In the genomic region with DNA sequence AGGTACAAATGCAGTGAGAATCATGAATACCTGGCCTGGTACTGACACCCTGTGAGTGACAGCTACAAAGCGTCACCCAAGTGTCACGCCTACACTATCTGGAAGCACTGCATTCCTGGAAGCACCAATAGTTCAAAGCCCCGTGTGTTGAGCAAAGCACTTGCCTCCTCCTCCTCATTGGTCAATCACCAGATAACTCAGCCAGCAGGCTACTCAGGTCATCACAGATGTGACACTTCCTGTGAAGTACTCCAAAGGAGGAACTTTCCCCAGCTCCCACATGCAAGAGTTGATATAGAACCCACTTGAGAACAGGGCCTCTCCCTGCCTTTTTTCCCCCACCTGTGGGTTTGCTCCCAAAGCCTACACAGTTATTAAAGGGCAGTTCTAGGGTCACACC, we compare ENCODE assay signal across 9 mouse cellular contexts. TPM values are rescaled to one million over a fixed set of nuclear protein-coding genes. Genes with fewer than 3 reads are reported as not detected.
DNase-seq lines count a peak whose midpoint lies in the region; ATAC-seq and TF ChIP-seq lines count a peak whose summit lies in the region.
"Had no signal": no experiment of that assay in that cellular context is flagged by ENCODE, and none has a peak within 500 bp of the region (broad histone marks: within the 10 kb centered on the region; RNA-seq: fewer than 3 reads in every experiment).

No protein-coding gene starts in this region.

- H3K36me3 ChIP-seq in heart, embryonic 12.5 days, result peaks cover 47% of the 10 kb centered on the region
- peaks cover 50% of the 10 kb centered on the region for H3K36me3 ChIP-seq in embryonic facial prominence, embryonic 13.5 days
- H3K36me3 ChIP-seq in limb, embryonic 11.5 days (ENCODE audit: control insufficient read depth, insufficient read depth, low read length), result peaks cover 43% of the 10 kb centered on the region
- H3K36me3 ChIP-seq in myocyte (ENCODE audit: control insufficient read depth, insufficient read depth), result peaks cover 26% of the 10 kb centered on the region

- no peaks in the 10 kb centered on the region for H3K9me3 ChIP-seq in heart, embryonic 12.5 days (replicated peaks)
- H3K9me3 ChIP-seq in embryonic facial prominence, embryonic 13.5 days, result no peaks in the 10 kb centered on the region
- no peaks in the 10 kb centered on the region for H3K9me3 ChIP-seq in limb, embryonic 11.5 days (ENCODE audit: control insufficient read depth, low read length)

- H3K4me3 ChIP-seq in heart, embryonic 12.5 days, result peak overlapping the region; percentile 95
- H3K4me3 ChIP-seq in embryonic facial prominence, embryonic 13.5 days, result peak overlapping the region; percentile 98
- H3K4me3 ChIP-seq in limb, embryonic 11.5 days (ENCODE audit: low read depth, low read length), result peak overlapping the region; percentile 97
- peak overlapping the region; percentile 75 for H3K4me3 ChIP-seq in myocyte

- peak overlapping the region; percentile 96 for H3K9ac ChIP-seq in heart, embryonic 12.5 days
- H3K9ac ChIP-seq in embryonic facial prominence, embryonic 13.5 days, result peak overlapping the region; percentile 98
- peak overlapping the region; percentile 94; the same call in 1 of the 2 replicates for H3K9ac ChIP-seq in limb, embryonic 11.5 days (ENCODE audit: low read length)

- ATAC-seq in heart, embryonic 12.5 days (ENCODE audit: insufficient number of reproducible peaks, low FRiP score), result no peak
- no peak for ATAC-seq in embryonic facial prominence, embryonic 13.5 days (ENCODE audit: insufficient number of reproducible peaks, insufficient read depth, low FRiP score, low TSS enrichment, low read depth)
- ATAC-seq in limb, embryonic 11.5 days (ENCODE audit: insufficient number of reproducible peaks, low FRiP score, low TSS enrichment, low read depth), result no peak

- peak overlapping the region; percentile 80 for H3K4me2 ChIP-seq in heart, embryonic 12.5 days
- H3K4me2 ChIP-seq in embryonic facial prominence, embryonic 13.5 days, result peak overlapping the region; percentile 91
- H3K4me2 ChIP-seq in limb, embryonic 11.5 days (ENCODE audit: low read depth, severe bottlenecking), result peak overlapping the region; percentile 81
- peak overlapping the region; percentile 87 for H3K4me2 ChIP-seq in myocyte (ENCODE audit: low read depth)

- H3K27me3 ChIP-seq in heart, embryonic 12.5 days (replicated peaks), result no peaks in the 10 kb centered on the region
- H3K27me3 ChIP-seq in embryonic facial prominence, embryonic 13.5 days, result no peaks in the 10 kb centered on the region
- H3K27me3 ChIP-seq in limb, embryonic 11.5 days (ENCODE audit: control insufficient read depth, insufficient read depth, low read length), result no peaks in the 10 kb centered on the region
- no peaks in the 10 kb centered on the region for H3K27me3 ChIP-seq in myocyte (ENCODE audit: control insufficient read depth, insufficient read depth, insufficient read length)

- peak overlapping the region; percentile 68 for H3ac ChIP-seq in myocyte (ENCODE audit: control insufficient read depth, insufficient read length)

- no peak for DNase-seq in heart, adult 8-10 months (ENCODE audit: low spot score)
- no peak for DNase-seq in limb, embryonic 11.5 days (ENCODE audit: low spot score)
- DNase-seq in layer of hippocampus, postnatal 14 days (ENCODE audit: low spot score in 2 of 2), result no peak
- DNase-seq in thymus, postnatal 36 days, result no peak
- DNase-seq in natural killer cell, adult 2 months (ENCODE audit: low spot score in 2 of 2), result no peak

- TF ChIP-seq POLR2A in myocyte (IDR thresholded peaks at IDR 0.05; ENCODE audit: insufficient read length, low read depth), result no peak

- peaks cover 53% of the 10 kb centered on the region for H3K79me2 ChIP-seq in myocyte (ENCODE audit: control insufficient read depth, insufficient read depth)

- peaks cover 21% of the 10 kb centered on the region for H3K4me1 ChIP-seq in heart, embryonic 12.5 days (replicated peaks)
- peaks cover 39% of the 10 kb centered on the region for H3K4me1 ChIP-seq in embryonic facial prominence, embryonic 13.5 days
- 0 out of 2 replicates have a peak, but pooled peaks cover 4% of the 10 kb centered on the region for H3K4me1 ChIP-seq in limb, embryonic 11.5 days (ENCODE audit: control insufficient read depth, insufficient read depth, low read length)

- no peak overlapping the region for H3K27ac ChIP-seq in heart, embryonic 12.5 days (ENCODE audit: poor library complexity, severe bottlenecking)
- no peak overlapping the region for H3K27ac ChIP-seq in embryonic facial prominence, embryonic 13.5 days
- H3K27ac ChIP-seq in limb, embryonic 11.5 days (replicated peaks; ENCODE audit: low read depth, low read length), result no peak overlapping the region

- 39% methylated on average over 3 of the region's 3 CpGs for WGBS in heart, embryonic 12.5 days
- 75% methylated on average over 3 of the region's 3 CpGs for WGBS in embryonic facial prominence, embryonic 13.5 days
- WGBS in limb, embryonic 11.5 days, result 75% methylated on average over 3 of the region's 3 CpGs

TF ChIP-seq in myocyte, 11 proteins besides CTCF, POLR2A, EP300 and RAD21:
- TF ChIP-seq POLR2AphosphoS2 (IDR thresholded peaks at IDR 0.05; ENCODE audit: insufficient read length, low read depth), result no peak
- no peak for TF ChIP-seq USF1 (IDR thresholded peaks at IDR 0.05; ENCODE audit: low read depth)
- TF ChIP-seq SRF (IDR thresholded peaks at IDR 0.05; ENCODE audit: control insufficient read depth, insufficient read length, low read depth), result no peak
- no peak for TF ChIP-seq CEBPB (IDR thresholded peaks at IDR 0.05; ENCODE audit: insufficient read depth, poor library complexity, severe bottlenecking)
- no peak for TF ChIP-seq REST (IDR thresholded peaks at IDR 0.05; ENCODE audit: insufficient read depth, insufficient read length)
- TF ChIP-seq MAX (IDR thresholded peaks at IDR 0.05; ENCODE audit: low read depth), result no peak
- no peak for TF ChIP-seq MYOD1 (IDR thresholded peaks at IDR 0.05; ENCODE audit: control insufficient read depth in 1 of 3, insufficient read length in 2 of 3, low read depth in 2 of 3)
- no peak for TF ChIP-seq TCF12 (IDR thresholded peaks at IDR 0.05; ENCODE audit: insufficient read depth, poor library complexity, severe bottlenecking)
- TF ChIP-seq E2F4 (IDR thresholded peaks at IDR 0.05; ENCODE audit: insufficient read depth), result no peak
- no peak for TF ChIP-seq MYOG (IDR thresholded peaks at IDR 0.05; ENCODE audit: control insufficient read depth in 1 of 3, insufficient read depth in 1 of 3, insufficient read length in 2 of 3, low read depth in 2 of 3)
- TF ChIP-seq TCF3 (IDR thresholded peaks at IDR 0.05; ENCODE audit: insufficient read length, low read depth), result no peak

RNA-seq across cellular contexts. Expression of a gene that starts 1.9 kb away (rescaled TPM):
- 478 and 480 TPM in 2 replicates for polyA plus RNA-seq in heart, embryonic 12.5 days (2016; fragmentation: Nextera tagmentation; extraction: Ambion mirVana)
- total RNA-seq in heart, adult 8-10 months (2022), result 100 to 1,000 TPM; 217 to 256 (median 229) TPM
- polyA plus RNA-seq in embryonic facial prominence, embryonic 13.5 days (2015; fragmentation: Nextera tagmentation; extraction: Ambion mirVana), result 684 and 710 TPM in 2 replicates
- 640 and 656 TPM in 2 replicates for polyA plus RNA-seq in limb, embryonic 11.5 days (2014; fragmentation: Nextera tagmentation; extraction: Ambion mirVana)
- polyA plus RNA-seq in myocyte (2012; fragmentation: generic; extraction: Trizol), result 444 TPM
- 100 to 1,000 TPM; 142 to 157 TPM for total RNA-seq in layer of hippocampus, postnatal 14 days (2021)

RNA-seq across cellular contexts. Expression of a gene that starts 10.3 kb away (rescaled TPM):
- polyA plus RNA-seq in heart, embryonic 12.5 days (2016; fragmentation: Nextera tagmentation; extraction: Ambion mirVana), result 422 and 442 TPM in 2 replicates
- total RNA-seq in heart, adult 8-10 months (2022), result 100 to 1,000 TPM; 130 to 152 (median 141) TPM
- polyA plus RNA-seq in embryonic facial prominence, embryonic 13.5 days (2015; fragmentation: Nextera tagmentation; extraction: Ambion mirVana), result 535 and 580 TPM in 2 replicates
- polyA plus RNA-seq in limb, embryonic 11.5 days (2014; fragmentation: Nextera tagmentation; extraction: Ambion mirVana), result 593 and 597 TPM in 2 replicates
- 837 TPM for polyA plus RNA-seq in myocyte (2012; fragmentation: generic; extraction: Trizol)
- total RNA-seq in layer of hippocampus, postnatal 14 days (2021), result 100 to 1,000 TPM; 366 to 384 TPM

RNA-seq across cellular contexts. Expression of a gene that starts 20.2 kb away (rescaled TPM):
- not detected in 2 replicates for polyA plus RNA-seq in heart, embryonic 12.5 days (2016; fragmentation: Nextera tagmentation; extraction: Ambion mirVana)
- under 1 TPM in 1 of 4 experiments, not detected in 3; 0.34 TPM for total RNA-seq in heart, adult 8-10 months (2022)
- polyA plus RNA-seq in embryonic facial prominence, embryonic 13.5 days (2015; fragmentation: Nextera tagmentation; extraction: Ambion mirVana), result not detected in 2 replicates
- 0.47 and 0.85 TPM in 2 replicates for polyA plus RNA-seq in limb, embryonic 11.5 days (2014; fragmentation: Nextera tagmentation; extraction: Ambion mirVana)
- polyA plus RNA-seq in myocyte (2012; fragmentation: generic; extraction: Trizol), result 1.0 TPM
- total RNA-seq in layer of hippocampus, postnatal 14 days (2021), result not detected
- polyA plus RNA-seq: cortical plate, adult 2 months had no signal

RNA-seq across cellular contexts. Expression of a gene that starts 21.6 kb away (rescaled TPM):
- polyA plus RNA-seq in heart, embryonic 12.5 days (2016; fragmentation: Nextera tagmentation; extraction: Ambion mirVana), result 126 and 130 TPM in 2 replicates
- total RNA-seq in heart, adult 8-10 months (2022), result 10 to 100 TPM; 37.5 to 41.0 (median 38.5) TPM
- 219 and 247 TPM in 2 replicates for polyA plus RNA-seq in embryonic facial prominence, embryonic 13.5 days (2015; fragmentation: Nextera tagmentation; extraction: Ambion mirVana)
- polyA plus RNA-seq in limb, embryonic 11.5 days (2014; fragmentation: Nextera tagmentation; extraction: Ambion mirVana), result 234 and 252 TPM in 2 replicates
- polyA plus RNA-seq in myocyte (2012; fragmentation: generic; extraction: Trizol), result 237 TPM
- 10 to 100 TPM; 86.1 to 89.0 TPM for total RNA-seq in layer of hippocampus, postnatal 14 days (2021)

RNA-seq across cellular contexts. Expression of a gene that starts 27.0 kb away (rescaled TPM):
- polyA plus RNA-seq in heart, embryonic 12.5 days (2016; fragmentation: Nextera tagmentation; extraction: Ambion mirVana), result 356 and 361 TPM in 2 replicates
- total RNA-seq in heart, adult 8-10 months (2022), result 10 to 100 TPM; 32.3 to 51.0 (median 45.7) TPM
- polyA plus RNA-seq in embryonic facial prominence, embryonic 13.5 days (2015; fragmentation: Nextera tagmentation; extraction: Ambion mirVana), result 492 and 529 TPM in 2 replicates
- 810 and 850 TPM in 2 replicates for polyA plus RNA-seq in limb, embryonic 11.5 days (2014; fragmentation: Nextera tagmentation; extraction: Ambion mirVana)
- 113 TPM for polyA plus RNA-seq in myocyte (2012; fragmentation: generic; extraction: Trizol)
- total RNA-seq in layer of hippocampus, postnatal 14 days (2021), result 10 to 100 TPM; 69.3 to 77.0 TPM
